Mouse (Mus musculus) bone marrow macrophage, adult 2 months (primary cell): ENCODE measurements around the gene Csnk1e.

ENCODE experiments used
- CTCF ChIP-seq: IDR thresholded peaks from 2 replicates; pipeline ENCODE4 v1.5.1; 2012; ENCODE audit warnings: low read depth, mild to moderate bottlenecking, low read length, moderate library complexity
- POLR2A ChIP-seq: IDR thresholded peaks from 2 replicates; pipeline ENCODE4 v1.6.1; 2012; ENCODE audit warnings: mild to moderate bottlenecking, low read depth, low read length, borderline replicate concordance

DNA sequence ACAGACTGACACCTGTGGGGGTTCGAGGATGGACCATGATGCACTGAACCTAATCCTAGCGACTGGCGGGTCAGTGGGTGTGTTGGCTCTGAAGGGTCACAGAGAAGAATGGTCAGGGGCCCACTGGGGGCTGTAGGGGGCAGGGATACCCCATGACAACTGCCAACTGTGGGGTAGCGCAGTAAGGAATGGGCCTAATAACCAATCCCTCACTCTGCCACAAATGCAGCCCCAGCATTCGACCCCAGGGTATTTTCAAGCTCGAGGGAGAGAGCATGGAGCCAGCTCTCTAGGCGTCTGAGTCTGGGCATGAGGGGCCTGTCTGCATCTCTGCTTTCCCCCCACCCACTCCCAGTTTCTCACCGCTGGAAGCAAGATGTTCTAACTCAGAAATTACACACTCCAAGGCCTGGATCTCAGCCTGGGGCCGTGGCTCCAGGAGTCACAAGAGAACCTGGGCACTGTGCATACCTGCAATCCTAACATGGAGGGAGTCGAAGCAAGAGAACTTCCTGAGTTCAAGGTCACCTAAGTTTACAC, 24.8 kb downstream of the Csnk1e start:
- TF ChIP-seq CTCF (no peak), POLR2A (no peak)
